Mouse (Mus musculus): ENCODE data around the gene Cactin. TPM values are rescaled to one million over a fixed set of nuclear protein-coding genes. Genes with fewer than 3 reads are reported as not detected.
A peak's percentile ranks its signal among the peaks of the same experiment; 100 is the strongest.

Cactin gene
- polyA plus RNA-seq, 1 experiment from 2014 or later, result 42.9 TPM

DNA sequence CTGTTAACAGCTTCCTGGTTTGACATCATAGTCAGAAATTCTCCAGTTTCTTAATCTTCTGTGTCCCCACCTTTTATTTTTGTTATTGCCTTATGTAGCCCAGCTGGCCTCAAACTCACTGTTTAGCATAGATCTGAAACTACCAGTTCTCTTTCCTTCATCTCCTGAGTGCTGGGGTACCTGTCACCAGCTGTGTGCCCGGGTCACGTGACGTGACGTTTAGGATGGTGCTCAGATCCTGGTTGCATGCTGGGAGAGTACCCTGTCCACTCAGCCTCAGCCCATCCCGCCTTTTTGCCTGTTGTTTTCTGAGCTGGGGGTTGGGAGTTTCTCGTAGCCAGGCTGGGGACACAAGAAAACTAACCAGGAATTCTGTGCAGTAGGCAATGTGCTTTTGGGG, 23.7 kb upstream of the Cactin start:
- no peak overlapping the region for H3K4me2 ChIP-seq
- H3K36me3 ChIP-seq (ENCODE audit: insufficient read depth), result peaks cover 5% of the 10 kb centered on the region; the same call in 1 of the 2 replicates
- no peak overlapping the region for H3K4me3 ChIP-seq (ENCODE audit: low read depth, low read length)
- no peaks in the 10 kb centered on the region for H3K27me3 ChIP-seq (ENCODE audit: insufficient read depth, low read length)
- WGBS, result 76% methylated on average over 6 of the region's 6 CpGs
- H3K4me1 ChIP-seq (ENCODE audit: insufficient read depth), result peaks cover 12% of the 10 kb centered on the region
- no peaks in the 10 kb centered on the region for H3K9me3 ChIP-seq (ENCODE audit: low read depth, low read length)
- 0 out of 2 replicates have a peak overlapping the region, but pooled peaks have one; percentile 59 for H3K27ac ChIP-seq (ENCODE audit: low read depth)
- DNase-seq (no peak), ATAC-seq (ENCODE audit: insufficient read depth) (no peak)
- H3K9ac ChIP-seq, result no peak overlapping the region
- no peak for TF ChIP-seq CTCF (IDR thresholded peaks at IDR 0.05; ENCODE audit: low read depth)

DNA sequence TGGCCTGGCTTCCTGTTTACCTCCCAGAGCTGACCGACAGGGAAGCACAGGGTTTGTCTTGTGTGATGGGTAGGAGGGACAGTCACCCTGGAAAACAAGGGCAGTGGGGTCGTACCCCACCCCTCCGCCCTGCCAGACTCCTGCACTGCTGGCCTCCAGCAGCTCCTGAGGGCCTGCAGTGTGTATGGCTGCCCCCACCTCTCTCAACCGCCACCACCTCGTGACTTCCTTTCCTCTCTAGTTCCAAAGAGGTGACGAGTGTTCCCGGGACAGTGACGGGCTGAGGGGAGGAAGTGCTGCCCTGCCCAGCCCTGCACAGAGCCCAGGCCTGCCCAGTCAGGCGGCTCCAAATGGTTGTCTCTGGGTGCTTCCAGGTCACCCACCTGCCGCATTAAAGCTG, 23.1 kb upstream of the Cactin start:
- Histone ChIP-seq H3K27ac (ENCODE audit: low read depth) (peak overlapping the region; percentile 59; the same call in 1 of the 2 replicates), H3K9me3 (ENCODE audit: low read depth, low read length) (no peaks in the 10 kb centered on the region), H3K27me3 (ENCODE audit: insufficient read depth, low read length) (no peaks in the 10 kb centered on the region), H3K4me3 (ENCODE audit: low read depth, low read length) (no peak overlapping the region), H3K4me1 (ENCODE audit: insufficient read depth) (peaks cover 12% of the 10 kb centered on the region), H3K9ac (no peak overlapping the region), H3K4me2 (peak overlapping the region; percentile 29; the same call in 1 of the 2 replicates), H3K36me3 (ENCODE audit: insufficient read depth) (peaks cover 5% of the 10 kb centered on the region; the same call in 1 of the 2 replicates)
- DNase-seq, result peak; percentile 46
- 41% methylated on average over 10 of the region's 10 CpGs for WGBS
- no peak for ATAC-seq (ENCODE audit: insufficient read depth)
- TF ChIP-seq CTCF (IDR thresholded peaks at IDR 0.05; ENCODE audit: low read depth), result no peak

DNA sequence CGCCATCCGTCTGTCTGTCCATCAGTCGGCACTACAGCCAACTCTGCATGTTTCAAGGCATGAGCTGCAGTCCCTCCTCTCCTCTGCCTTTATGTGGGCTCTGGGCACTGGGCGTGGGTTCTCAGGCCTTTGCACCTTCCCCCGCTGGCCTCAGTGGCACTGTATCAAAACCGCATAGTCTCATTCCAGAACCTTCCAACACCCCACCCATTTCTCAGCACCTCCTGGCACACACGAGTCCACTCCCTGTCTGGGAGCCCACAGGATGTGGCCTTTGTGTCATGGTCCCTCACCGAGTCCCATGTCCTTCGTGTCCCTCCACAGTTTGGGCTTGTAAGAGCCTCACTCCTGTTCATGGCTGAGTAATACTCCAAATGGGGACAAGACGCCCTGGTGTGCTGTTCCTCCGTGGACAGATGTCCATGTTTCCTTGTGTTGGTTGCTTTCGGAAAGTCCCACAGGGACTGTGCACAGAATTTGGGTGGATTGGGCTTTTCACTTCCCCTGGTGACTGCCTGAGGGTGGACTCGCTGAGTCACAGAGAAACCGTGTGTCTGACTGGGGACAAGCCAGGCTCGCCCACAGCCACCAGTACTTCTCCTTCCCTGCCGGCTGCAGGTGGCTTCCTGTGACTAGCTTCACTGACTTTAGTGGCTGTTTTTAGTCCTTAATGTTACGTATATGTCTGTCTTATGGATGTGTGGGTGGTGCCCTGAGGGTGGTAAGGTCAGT, 22.4 kb upstream of the Cactin start:
- no peak overlapping the region for H3K4me3 ChIP-seq (ENCODE audit: low read depth, low read length)
- no peak for DNase-seq
- peaks cover 11% of the 10 kb centered on the region for H3K4me1 ChIP-seq (ENCODE audit: insufficient read depth)
- H3K36me3 ChIP-seq (ENCODE audit: insufficient read depth), result peaks cover 5% of the 10 kb centered on the region; the same call in 1 of the 2 replicates
- 91% methylated on average over 17 of the region's 17 CpGs for WGBS
- no peak overlapping the region for H3K4me2 ChIP-seq
- H3K9ac ChIP-seq, result no peak overlapping the region
- no peaks in the 10 kb centered on the region for H3K9me3 ChIP-seq (ENCODE audit: low read depth, low read length)
- ATAC-seq (ENCODE audit: insufficient read depth), result no peak
- no peak overlapping the region; the same call in 1 of the 2 replicates for H3K27ac ChIP-seq (ENCODE audit: low read depth)
- H3K27me3 ChIP-seq (ENCODE audit: insufficient read depth, low read length), result no peaks in the 10 kb centered on the region
- no peak for TF ChIP-seq CTCF (IDR thresholded peaks at IDR 0.05; ENCODE audit: low read depth)

DNA sequence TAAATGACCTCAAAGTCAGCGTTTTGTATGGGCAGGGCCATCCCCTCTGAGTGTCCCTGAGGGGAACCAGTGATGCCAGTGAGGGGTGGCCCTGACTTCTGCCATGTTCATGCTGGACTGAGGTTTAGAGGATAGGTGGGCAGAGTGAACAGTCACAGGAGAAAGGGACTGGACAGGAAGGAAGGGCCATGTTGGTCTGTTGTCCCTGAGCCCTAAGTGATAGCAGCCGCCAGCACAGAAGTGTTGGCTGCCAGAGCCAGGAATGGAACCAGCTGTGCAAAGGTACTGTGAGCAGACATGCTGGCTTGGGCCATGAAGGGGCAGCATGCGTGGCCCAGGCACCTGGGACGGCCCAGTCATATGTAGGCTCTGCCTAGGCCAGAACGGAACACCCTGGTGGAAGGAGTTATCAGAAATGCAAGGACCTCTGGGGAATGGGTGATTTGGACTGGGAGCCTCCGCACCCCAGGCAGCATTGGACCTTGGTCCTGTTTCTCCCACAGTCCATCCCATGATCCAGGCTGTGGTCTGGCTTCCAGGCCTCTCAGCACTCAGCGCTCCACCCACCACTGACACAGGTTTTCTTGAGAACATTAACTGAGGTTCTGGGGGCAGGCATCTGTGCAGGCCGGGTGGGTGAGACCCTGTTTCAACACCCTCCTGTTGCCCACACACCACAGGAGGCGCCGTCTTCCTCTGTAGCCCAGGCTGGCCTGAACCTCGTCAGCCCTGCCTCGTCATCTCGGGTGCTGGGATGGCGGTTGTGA, 21.1 kb upstream of the Cactin start:
- H3K36me3 ChIP-seq (ENCODE audit: insufficient read depth), result peaks cover 5% of the 10 kb centered on the region; the same call in 1 of the 2 replicates
- no peak for TF ChIP-seq CTCF (IDR thresholded peaks at IDR 0.05; ENCODE audit: low read depth)
- H3K4me2 ChIP-seq, result no peak overlapping the region
- H3K4me3 ChIP-seq (ENCODE audit: low read depth, low read length), result no peak overlapping the region
- ATAC-seq (ENCODE audit: insufficient read depth) (no peak), DNase-seq (no peak)
- H3K27ac ChIP-seq (ENCODE audit: low read depth), result no peak overlapping the region
- H3K4me1 ChIP-seq (ENCODE audit: insufficient read depth), result no peaks in the 10 kb centered on the region
- no peaks in the 10 kb centered on the region for H3K27me3 ChIP-seq (ENCODE audit: insufficient read depth, low read length)
- no peaks in the 10 kb centered on the region for H3K9me3 ChIP-seq (ENCODE audit: low read depth, low read length)
- no peak overlapping the region for H3K9ac ChIP-seq
- WGBS, result 82% methylated on average over 14 of the region's 14 CpGs

DNA sequence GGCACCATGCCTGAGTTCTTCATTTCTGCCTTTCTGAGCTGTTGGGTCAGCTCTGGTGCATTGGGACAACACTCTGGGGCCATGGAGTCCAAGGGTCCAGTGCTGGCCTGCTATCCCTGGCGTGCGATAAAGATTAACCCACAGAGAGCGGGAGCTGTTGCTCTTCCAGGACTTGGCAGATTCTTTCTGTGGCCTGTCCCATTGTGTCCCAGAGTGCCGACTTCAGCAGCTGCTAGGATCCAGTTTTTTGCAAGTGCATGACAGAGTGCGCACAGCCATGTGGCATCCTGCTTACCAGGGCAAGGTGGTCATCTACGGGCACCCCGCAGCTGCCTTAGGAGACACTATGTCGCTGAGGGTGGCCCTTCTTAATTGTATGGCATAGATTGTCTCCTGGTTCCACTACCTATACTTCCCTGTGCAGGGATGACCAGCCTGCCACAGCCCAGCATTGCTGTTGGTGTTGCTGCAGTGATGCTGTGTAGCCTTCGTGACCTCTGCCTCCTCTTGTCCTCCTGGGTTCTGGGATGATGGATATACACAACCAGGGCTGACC, 20.5 kb upstream of the Cactin start:
- Histone ChIP-seq H3K27me3 (ENCODE audit: insufficient read depth, low read length) (no peaks in the 10 kb centered on the region), H3K9me3 (ENCODE audit: low read depth, low read length) (no peaks in the 10 kb centered on the region), H3K9ac (0 out of 2 replicates have a peak overlapping the region, but pooled peaks have one; percentile 9), H3K36me3 (ENCODE audit: insufficient read depth) (peaks cover 2% of the 10 kb centered on the region; the same call in 1 of the 2 replicates), H3K27ac (ENCODE audit: low read depth) (no peak overlapping the region), H3K4me1 (ENCODE audit: insufficient read depth) (no peaks in the 10 kb centered on the region), H3K4me3 (ENCODE audit: low read depth, low read length) (no peak overlapping the region), H3K4me2 (no peak overlapping the region)
- TF ChIP-seq CTCF (IDR thresholded peaks at IDR 0.05; ENCODE audit: low read depth), result no peak
- WGBS, result 75% methylated on average over 9 of the region's 9 CpGs
- DNase-seq, result no peak
- ATAC-seq (ENCODE audit: insufficient read depth), result no peak

DNA sequence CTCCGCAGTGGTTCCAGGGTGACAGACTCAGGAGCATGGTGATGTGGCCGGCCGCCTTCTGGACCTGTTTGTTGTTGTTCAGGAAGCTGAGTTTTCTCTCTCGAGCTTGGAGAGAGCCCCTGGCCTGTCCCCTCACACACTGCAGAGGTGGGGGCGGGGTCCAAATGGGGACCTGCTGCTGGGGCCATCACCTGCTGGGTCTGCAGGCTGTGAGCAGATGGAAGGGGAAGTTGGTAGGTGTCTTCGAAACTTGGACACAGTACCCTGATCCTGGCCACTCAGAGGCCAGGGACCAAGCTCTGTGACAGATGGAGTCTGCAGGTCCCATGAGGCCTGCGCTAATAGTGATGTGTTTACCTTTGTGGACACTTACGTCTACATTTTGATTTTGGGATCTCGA, 19.6 kb upstream of the Cactin start:
- TF ChIP-seq CTCF (IDR thresholded peaks at IDR 0.05; ENCODE audit: low read depth), result no peak
- H3K9ac ChIP-seq, result no peak overlapping the region
- DNase-seq (no peak), ATAC-seq (ENCODE audit: insufficient read depth) (no peak)
- no peak overlapping the region for H3K27ac ChIP-seq (ENCODE audit: low read depth)
- no peaks in the 10 kb centered on the region for H3K4me1 ChIP-seq (ENCODE audit: insufficient read depth)
- peaks cover 8% of the 10 kb centered on the region for H3K36me3 ChIP-seq (ENCODE audit: insufficient read depth)
- H3K27me3 ChIP-seq (ENCODE audit: insufficient read depth, low read length), result no peaks in the 10 kb centered on the region
- no peak overlapping the region for H3K4me2 ChIP-seq
- H3K9me3 ChIP-seq (ENCODE audit: low read depth, low read length), result no peaks in the 10 kb centered on the region
- no peak overlapping the region for H3K4me3 ChIP-seq (ENCODE audit: low read depth, low read length)
- WGBS, result 71% methylated on average over 9 of the region's 9 CpGs

DNA sequence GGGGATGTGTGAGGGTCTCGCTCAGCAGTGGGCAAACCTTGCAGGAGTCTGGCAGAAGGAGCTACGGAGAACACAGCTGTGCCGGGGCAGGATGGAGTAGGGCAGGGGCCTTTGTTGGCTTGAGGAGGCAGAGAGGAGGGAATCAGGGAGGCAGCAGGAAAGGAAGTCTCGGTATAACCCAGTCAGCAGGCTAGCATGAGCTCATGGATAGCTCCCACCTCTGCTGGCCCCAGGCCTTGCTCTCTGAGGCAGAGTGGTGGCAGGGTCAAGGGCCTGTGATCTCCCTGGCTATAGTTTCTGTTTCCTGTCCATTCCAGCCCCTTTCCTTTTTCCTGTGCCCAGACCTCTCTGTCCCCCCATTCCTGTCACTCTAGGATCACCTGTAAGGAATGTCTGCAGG, 18.6 kb upstream of the Cactin start:
- WGBS, result 61% methylated on average over 4 of the region's 4 CpGs
- Histone ChIP-seq H3K4me1 (ENCODE audit: insufficient read depth) (no peaks in the 10 kb centered on the region), H3K36me3 (ENCODE audit: insufficient read depth) (peaks cover 18% of the 10 kb centered on the region), H3K9ac (peak overlapping the region; percentile 29; the same call in 1 of the 2 replicates), H3K27me3 (ENCODE audit: insufficient read depth, low read length) (no peaks in the 10 kb centered on the region), H3K27ac (ENCODE audit: low read depth) (peak overlapping the region; percentile 65), H3K4me2 (no peak overlapping the region), H3K4me3 (ENCODE audit: low read depth, low read length) (no peak overlapping the region), H3K9me3 (ENCODE audit: low read depth, low read length) (no peaks in the 10 kb centered on the region)
- TF ChIP-seq CTCF (IDR thresholded peaks at IDR 0.05; ENCODE audit: low read depth), result no peak
- ATAC-seq (ENCODE audit: insufficient read depth), result no peak
- DNase-seq, result no peak
